Mouse (Mus musculus): ENCODE data around the gene Tmppe. TPM values are rescaled to one million over a fixed set of nuclear protein-coding genes. Genes with fewer than 3 reads are reported as not detected.

Gene Tmppe
- polyA plus RNA-seq, 1 experiment from 2014 or later: 10.5 TPM

GRCm38 (mm10) chr9:114421797-114422196 is 20.9 kb downstream of the Tmppe start:
- ATAC-seq: no peak
- no peak overlapping the region for H3K4me3 ChIP-seq (ENCODE audit: low read length)
- no peak overlapping the region for H3K9ac ChIP-seq (ENCODE audit: low read depth, low read length)
- no peaks in the 10 kb centered on the region for H3K9me3 ChIP-seq (ENCODE audit: control insufficient read depth, low read length)
- 0 out of 2 replicates have a peak, but pooled peaks cover 5% of the 10 kb centered on the region for H3K36me3 ChIP-seq (ENCODE audit: control insufficient read depth, insufficient read depth, low read length)
- no peak overlapping the region for H3K4me2 ChIP-seq (ENCODE audit: low read length)
- 95% methylated on average over 7 of the region's 7 CpGs for WGBS
- no peaks in the 10 kb centered on the region for H3K4me1 ChIP-seq (ENCODE audit: control insufficient read depth, insufficient read depth, low read depth, low read length)
- no peak overlapping the region for H3K27ac ChIP-seq (ENCODE audit: low read depth, low read length)
- no peaks in the 10 kb centered on the region for H3K27me3 ChIP-seq (replicated peaks; ENCODE audit: control insufficient read depth, insufficient read depth, low read length)

GRCm38 (mm10) chr9:114425576-114425975 is 24.7 kb downstream of the Tmppe start:
- Histone ChIP-seq H3K4me3 (ENCODE audit: low read length) (no peak overlapping the region), H3K4me1 (ENCODE audit: control insufficient read depth, insufficient read depth, low read depth, low read length) (no peaks in the 10 kb centered on the region), H3K27me3 (replicated peaks; ENCODE audit: control insufficient read depth, insufficient read depth, low read length) (no peaks in the 10 kb centered on the region), H3K9me3 (ENCODE audit: control insufficient read depth, low read length) (no peaks in the 10 kb centered on the region), H3K4me2 (ENCODE audit: low read length) (no peak overlapping the region), H3K27ac (ENCODE audit: low read depth, low read length) (no peak overlapping the region), H3K36me3 (ENCODE audit: control insufficient read depth, insufficient read depth, low read length) (peaks cover 7% of the 10 kb centered on the region; the same call in 1 of the 2 replicates), H3K9ac (ENCODE audit: low read depth, low read length) (no peak overlapping the region)
- 95% methylated on average over 5 of the region's 5 CpGs for WGBS
- ATAC-seq: no peak

- Histone ChIP-seq H3K4me2 (ENCODE audit: low read length) (no peak overlapping the region), H3K4me3 (ENCODE audit: low read length) (no peak overlapping the region), H3K36me3 (ENCODE audit: control insufficient read depth, insufficient read depth, low read length) (peaks cover 9% of the 10 kb centered on the region; the same call in 1 of the 2 replicates), H3K9ac (ENCODE audit: low read depth, low read length) (no peak overlapping the region), H3K9me3 (ENCODE audit: control insufficient read depth, low read length) (no peaks in the 10 kb centered on the region), H3K27me3 (replicated peaks; ENCODE audit: control insufficient read depth, insufficient read depth, low read length) (no peaks in the 10 kb centered on the region), H3K27ac (ENCODE audit: low read depth, low read length) (no peak overlapping the region), H3K4me1 (ENCODE audit: control insufficient read depth, insufficient read depth, low read depth, low read length) (no peaks in the 10 kb centered on the region)
- 96% methylated on average over 5 of the region's 5 CpGs for WGBS
- no peak for ATAC-seq
Observed at GRCm38 (mm10) chr9:114426201-114426600, 25.3 kb downstream of the Tmppe start.

GRCm38 (mm10) chr9:114427425-114427824 is 26.5 kb downstream of the Tmppe start:
- 95% methylated on average over 8 of the region's 8 CpGs for WGBS
- H3K4me3 ChIP-seq (ENCODE audit: low read length): no peak overlapping the region

GRCm38 (mm10) chr9:114428103-114428834 is 27.4 kb downstream of the Tmppe start:
- H3K4me1 ChIP-seq (ENCODE audit: control insufficient read depth, insufficient read depth, low read depth, low read length): no peaks in the 10 kb centered on the region
- no peak overlapping the region for H3K4me2 ChIP-seq (ENCODE audit: low read length)
- H3K9ac ChIP-seq (ENCODE audit: low read depth, low read length): no peak overlapping the region
- no peak overlapping the region for H3K27ac ChIP-seq (ENCODE audit: low read depth, low read length)
- WGBS: 81% methylated on average over 12 of the region's 12 CpGs
- ATAC-seq: no peak
- H3K27me3 ChIP-seq (replicated peaks; ENCODE audit: control insufficient read depth, insufficient read depth, low read length): no peaks in the 10 kb centered on the region
- H3K4me3 ChIP-seq (ENCODE audit: low read length): no peak overlapping the region
- no peaks in the 10 kb centered on the region for H3K9me3 ChIP-seq (ENCODE audit: control insufficient read depth, low read length)
- H3K36me3 ChIP-seq (ENCODE audit: control insufficient read depth, insufficient read depth, low read length): peaks cover 7% of the 10 kb centered on the region; the same call in 1 of the 2 replicates

More at GRCm38 (mm10) chr9:114427425-114427824, 26.5 kb downstream of the Tmppe start:
- Histone ChIP-seq H3K27ac (ENCODE audit: low read depth, low read length) (no peak overlapping the region), H3K4me1 (ENCODE audit: control insufficient read depth, insufficient read depth, low read depth, low read length) (no peaks in the 10 kb centered on the region), H3K9ac (ENCODE audit: low read depth, low read length) (no peak overlapping the region), H3K27me3 (replicated peaks; ENCODE audit: control insufficient read depth, insufficient read depth, low read length) (no peaks in the 10 kb centered on the region), H3K4me2 (ENCODE audit: low read length) (no peak overlapping the region), H3K36me3 (ENCODE audit: control insufficient read depth, insufficient read depth, low read length) (peaks cover 7% of the 10 kb centered on the region; the same call in 1 of the 2 replicates), H3K9me3 (ENCODE audit: control insufficient read depth, low read length) (no peaks in the 10 kb centered on the region)
- ATAC-seq: no peak

GRCm38 (mm10) chr9:114435668-114436067 is 34.8 kb downstream of the Tmppe start:
- Histone ChIP-seq H3K27me3 (replicated peaks; ENCODE audit: control insufficient read depth, insufficient read depth, low read length) (no peaks in the 10 kb centered on the region), H3K4me1 (ENCODE audit: control insufficient read depth, insufficient read depth, low read depth, low read length) (no peaks in the 10 kb centered on the region), H3K27ac (ENCODE audit: low read depth, low read length) (no peak overlapping the region), H3K36me3 (ENCODE audit: control insufficient read depth, insufficient read depth, low read length) (peaks cover 12% of the 10 kb centered on the region), H3K9ac (ENCODE audit: low read depth, low read length) (no peak overlapping the region), H3K9me3 (ENCODE audit: control insufficient read depth, low read length) (no peaks in the 10 kb centered on the region; the same call in none of the 2 replicates), H3K4me2 (ENCODE audit: low read length) (no peak overlapping the region), H3K4me3 (ENCODE audit: low read length) (no peak overlapping the region)
- no peak for ATAC-seq
- WGBS: 80% methylated on average over 2 of the region's 2 CpGs

- no peak for ATAC-seq
- H3K27me3 ChIP-seq (replicated peaks; ENCODE audit: control insufficient read depth, insufficient read depth, low read length): no peaks in the 10 kb centered on the region
Observed at GRCm38 (mm10) chr9:114440548-114440947, 39.6 kb downstream of the Tmppe start.

GRCm38 (mm10) chr9:114442225-114442624 is 41.3 kb downstream of the Tmppe start:
- no peak overlapping the region for H3K9ac ChIP-seq (ENCODE audit: low read depth, low read length)
- 0 out of 2 replicates have a peak, but pooled peaks cover 3% of the 10 kb centered on the region for H3K36me3 ChIP-seq (ENCODE audit: control insufficient read depth, insufficient read depth, low read length)
- no peak overlapping the region for H3K4me2 ChIP-seq (ENCODE audit: low read length)
- WGBS: 93% methylated on average over 9 of the region's 9 CpGs
- ATAC-seq: no peak
- no peaks in the 10 kb centered on the region for H3K9me3 ChIP-seq (ENCODE audit: control insufficient read depth, low read length)
- no peak overlapping the region for H3K4me3 ChIP-seq (ENCODE audit: low read length)
- H3K27ac ChIP-seq (ENCODE audit: low read depth, low read length): no peak overlapping the region
- H3K27me3 ChIP-seq (replicated peaks; ENCODE audit: control insufficient read depth, insufficient read depth, low read length): no peaks in the 10 kb centered on the region
- no peaks in the 10 kb centered on the region for H3K4me1 ChIP-seq (ENCODE audit: control insufficient read depth, insufficient read depth, low read depth, low read length)

More at GRCm38 (mm10) chr9:114440548-114440947, 39.6 kb downstream of the Tmppe start:
- Histone ChIP-seq H3K27ac (ENCODE audit: low read depth, low read length) (no peak overlapping the region), H3K9ac (ENCODE audit: low read depth, low read length) (no peak overlapping the region), H3K4me3 (ENCODE audit: low read length) (no peak overlapping the region), H3K9me3 (ENCODE audit: control insufficient read depth, low read length) (no peaks in the 10 kb centered on the region; the same call in none of the 2 replicates), H3K4me1 (ENCODE audit: control insufficient read depth, insufficient read depth, low read depth, low read length) (no peaks in the 10 kb centered on the region), H3K4me2 (ENCODE audit: low read length) (no peak overlapping the region), H3K36me3 (ENCODE audit: control insufficient read depth, insufficient read depth, low read length) (peaks cover 11% of the 10 kb centered on the region)
- WGBS: 86% methylated on average over 10 of the region's 10 CpGs

GRCm38 (mm10) chr9:114442893-114443292 is 42.0 kb downstream of the Tmppe start:
- Histone ChIP-seq H3K4me3 (ENCODE audit: low read length) (no peak overlapping the region), H3K27me3 (replicated peaks; ENCODE audit: control insufficient read depth, insufficient read depth, low read length) (no peaks in the 10 kb centered on the region), H3K9me3 (ENCODE audit: control insufficient read depth, low read length) (no peaks in the 10 kb centered on the region), H3K27ac (ENCODE audit: low read depth, low read length) (no peak overlapping the region), H3K4me1 (ENCODE audit: control insufficient read depth, insufficient read depth, low read depth, low read length) (no peaks in the 10 kb centered on the region), H3K4me2 (ENCODE audit: low read length) (no peak overlapping the region), H3K36me3 (ENCODE audit: control insufficient read depth, insufficient read depth, low read length) (no peaks in the 10 kb centered on the region), H3K9ac (ENCODE audit: low read depth, low read length) (no peak overlapping the region)
- no peak for ATAC-seq
- WGBS: 81% methylated on average over 9 of the region's 9 CpGs

Measured in hindbrain, embryonic 16.5 days (tissue).